Mouse (Mus musculus): ENCODE results near the gene Mblac2. TPM values are rescaled to one million over a fixed set of nuclear protein-coding genes. Genes with fewer than 3 reads are reported as not detected.

Mblac2 gene
- polyA plus RNA-seq (2012; rRNA removed; ENCODE audit: low replicate concordance), result 4.3 and 5.2 TPM in 2 replicates

GRCm38 (mm10) chr13:81710775-81711545, at the start of gene Mblac2, which contains the start of gene Polr3g:
Mblac2 (plus strand) TSS chr13:81711341.
Polr3g (minus strand) TSS chr13:81711013.

GRCm38 (mm10) chr13:81782971-81783404, 71.8 kb downstream of the Mblac2 start, which contains the start of gene Cetn3:
Cetn3 (plus strand) TSS chr13:81783077.

Other genes starting within 250 kb of the Mblac2 start
- gene Adgrv1, start 78.2 kb upstream of the Mblac2 start, polyA plus RNA-seq (2012; rRNA removed; ENCODE audit: low replicate concordance), result 0.39 and 0.53 TPM in 2 replicates
- gene Lysmd3, start 53.7 kb upstream of the Mblac2 start, polyA plus RNA-seq (2012; rRNA removed; ENCODE audit: low replicate concordance), result 5.9 and 12.1 TPM in 2 replicates
- 3.9 and 4.0 TPM in 2 replicates for gene Polr3g, start 328 bp upstream of the Mblac2 start, polyA plus RNA-seq (2012; rRNA removed; ENCODE audit: low replicate concordance)
- gene Cetn3, start 71.7 kb downstream of the Mblac2 start, polyA plus RNA-seq (2012; rRNA removed; ENCODE audit: low replicate concordance), result 5.4 and 7.3 TPM in 2 replicates